Mouse (Mus musculus): ENCODE measurements at regions not wholly inside any gene's neighbourhood (a gene's known extent, or its start where the extent isn't known, plus 50 kb on each side); places are given as distances from the start of the nearest gene placed in this dataset.

- TF ChIP-seq CTCF (IDR thresholded peaks at IDR 0.05; ENCODE audit: low read depth, low read length) (no peak), EP300 (IDR thresholded peaks at IDR 0.05; ENCODE audit: insufficient read depth, low read depth, low read length) (peak; percentile 96), POLR2A (IDR thresholded peaks at IDR 0.05; ENCODE audit: insufficient read depth, low read length) (no peak)
Observed at GRCm38 (mm10) chr5:119055430-119055829, 495.0 kb downstream of the Med13l start.

Measured in ES-Bruce4 (cell line).